Mouse (Mus musculus) left cerebral cortex, adult 9 months (tissue): ENCODE measurements around the gene Thumpd3.
A peak's percentile ranks its signal among the peaks of the same experiment; 100 is the strongest.

Source experiments
- DNase-seq, 2 experiments: peaks; one replicate each; pipeline ENCODE4 v3.0.0; 2022; ENCODE audit warnings: low spot score in 2 of 2

The Thumpd3 gene

GRCm38 (mm10) chr6:113036463-113037175, 9.4 kb upstream of the Thumpd3 start:
- DNase-seq, result no peak

- peak in 1 of 2 experiments; percentile 80 for DNase-seq
Observed at GRCm38 (mm10) chr6:113037946-113038734, 7.9 kb upstream of the Thumpd3 start.

- no peak for DNase-seq
Observed at GRCm38 (mm10) chr6:113038735-113039058, 7.3 kb upstream of the Thumpd3 start.

- DNase-seq, result no peak
Observed at GRCm38 (mm10) chr6:113040319-113040718, 5.7 kb upstream of the Thumpd3 start.

GRCm38 (mm10) chr6:113041215-113041990, 4.6 kb upstream of the Thumpd3 start:
- no peak for DNase-seq

GRCm38 (mm10) chr6:113045575-113045974, 450 bp upstream of the Thumpd3 start:
- no peak for DNase-seq

- no peak for DNase-seq
Observed at GRCm38 (mm10) chr6:113047016-113047746, 1.2 kb downstream of the Thumpd3 start.

- DNase-seq, result no peak
Observed at GRCm38 (mm10) chr6:113048371-113048770, 2.3 kb downstream of the Thumpd3 start.

- no peak for DNase-seq
Observed at GRCm38 (mm10) chr6:113049159-113049558, 3.1 kb downstream of the Thumpd3 start.

GRCm38 (mm10) chr6:113052972-113053371, 6.9 kb downstream of the Thumpd3 start:
- no peak for DNase-seq

- DNase-seq, result no peak
Observed at GRCm38 (mm10) chr6:113054552-113055107, 8.6 kb downstream of the Thumpd3 start.

GRCm38 (mm10) chr6:113060892-113061563, 15.0 kb downstream of the Thumpd3 start:
- no peak for DNase-seq

GRCm38 (mm10) chr6:113062253-113062652, 16.2 kb downstream of the Thumpd3 start:
- no peak for DNase-seq

- DNase-seq, result no peak
Observed at GRCm38 (mm10) chr6:113063363-113063762, 17.3 kb downstream of the Thumpd3 start.

GRCm38 (mm10) chr6:113065186-113065585, 19.2 kb downstream of the Thumpd3 start:
- DNase-seq, result no peak

GRCm38 (mm10) chr6:113069154-113069553, 23.1 kb downstream of the Thumpd3 start:
- DNase-seq, result no peak

GRCm38 (mm10) chr6:113075261-113075660, 29.2 kb downstream of the Thumpd3 start:
- DNase-seq, result no peak

- peak; percentile 81 to 91 for DNase-seq
Observed at GRCm38 (mm10) chr6:113076012-113076685, 30.1 kb downstream of the Thumpd3 start.

- peak; percentile 94 to 96 for DNase-seq
Observed at GRCm38 (mm10) chr6:113076686-113077516, 30.9 kb downstream of the Thumpd3 start, which contains the start of gene Setd5. Setd5 (plus strand) TSS chr6:113077365.
